Mouse (Mus musculus): ENCODE measurements around the gene Cks1brt. TPM values are rescaled to one million over a fixed set of nuclear protein-coding genes. Genes with fewer than 3 reads are reported as not detected.
"Not testable (repeated sequence)": the region's sequence is repeated elsewhere in the genome, so short reads cannot be mapped to it uniquely, and the experiment has no call there.

Gene Cks1brt
- polyA plus RNA-seq (2015; fragmentation: Nextera tagmentation; extraction: Ambion mirVana): not detected in 2 replicates

- no peak for ATAC-seq
- H3K36me3 ChIP-seq (replicated peaks; ENCODE audit: insufficient read depth, low read length): no peaks in the 10 kb centered on the region
- no peak for TF ChIP-seq EP300 (IDR thresholded peaks at IDR 0.05; ENCODE audit: low read depth)
- TF ChIP-seq CTCF (IDR thresholded peaks at IDR 0.05; ENCODE audit: low read depth): no peak
- H3K9me3 ChIP-seq (ENCODE audit: low read length): peaks cover 22% of the 10 kb centered on the region
- no peak within 1 kb of the TSS for H3K4me2 ChIP-seq (ENCODE audit: low read depth, low read length)
- no peak for DNase-seq
- no peaks in the 10 kb centered on the region for H3K4me1 ChIP-seq (ENCODE audit: insufficient read depth)
- no peak within 1 kb of the TSS for H3K4me3 ChIP-seq (ENCODE audit: low read depth, low read length)
- H3K9ac ChIP-seq (replicated peaks): no peak within 1 kb of the TSS
- H3K27me3 ChIP-seq (ENCODE audit: insufficient read depth, low read length): no peaks in the 10 kb centered on the region
- 73% methylated on average over 3 of the region's 3 CpGs for WGBS (ENCODE audit: insufficient replicate concordance)
- H3K27ac ChIP-seq (ENCODE audit: low read depth): no peak within 1 kb of the TSS
Observed at GRCm38 (mm10) chr8:85151624-85152023, at the start of gene Cks1brt. Cks1brt (plus strand) TSS chr8:85151924.

- DNase-seq: no peak
- H3K36me3 ChIP-seq (replicated peaks; ENCODE audit: insufficient read depth, low read length): peaks cover 39% of the 10 kb centered on the region
- no peak overlapping the region for H3K4me3 ChIP-seq (ENCODE audit: low read depth, low read length)
- TF ChIP-seq EP300 (IDR thresholded peaks at IDR 0.05; ENCODE audit: low read depth) (no peak), CTCF (IDR thresholded peaks at IDR 0.05; ENCODE audit: low read depth) (no peak)
- 80% methylated on average over 10 of the region's 10 CpGs for WGBS (ENCODE audit: insufficient replicate concordance)
- no peaks in the 10 kb centered on the region for H3K27me3 ChIP-seq (ENCODE audit: insufficient read depth, low read length)
- H3K9ac ChIP-seq (replicated peaks): no peak overlapping the region
- ATAC-seq: no peak
- H3K4me1 ChIP-seq (ENCODE audit: insufficient read depth): peaks cover 3% of the 10 kb centered on the region; the same call in 1 of the 2 replicates
- H3K4me2 ChIP-seq (ENCODE audit: low read depth, low read length): no peak overlapping the region
- H3K27ac ChIP-seq (ENCODE audit: low read depth): no peak overlapping the region
- peaks cover 8% of the 10 kb centered on the region for H3K9me3 ChIP-seq (ENCODE audit: low read length)
Observed at GRCm38 (mm10) chr8:85113241-85113640, 38.5 kb upstream of the Cks1brt start.

- Histone ChIP-seq H3K4me2 (ENCODE audit: low read depth, low read length) (peak overlapping the region; percentile 56; the same call in 1 of the 2 replicates), H3K9me3 (ENCODE audit: low read length) (peaks cover 3% of the 10 kb centered on the region), H3K27ac (ENCODE audit: low read depth) (no peak overlapping the region), H3K4me3 (ENCODE audit: low read depth, low read length) (no peak overlapping the region), H3K36me3 (replicated peaks; ENCODE audit: insufficient read depth, low read length) (peaks cover 30% of the 10 kb centered on the region), H3K27me3 (ENCODE audit: insufficient read depth, low read length) (no peaks in the 10 kb centered on the region), H3K4me1 (ENCODE audit: insufficient read depth) (peaks cover 3% of the 10 kb centered on the region; the same call in 1 of the 2 replicates), H3K9ac (replicated peaks) (no peak overlapping the region)
- WGBS (ENCODE audit: insufficient replicate concordance): 73% methylated on average over 4 of the region's 4 CpGs
- no peak for DNase-seq
- no peak for ATAC-seq
- TF ChIP-seq EP300 (IDR thresholded peaks at IDR 0.05; ENCODE audit: low read depth): no peak
Observed at GRCm38 (mm10) chr8:85115501-85115900, 36.2 kb upstream of the Cks1brt start.

- Histone ChIP-seq H3K9me3 (ENCODE audit: low read length) (no peaks in the 10 kb centered on the region; the same call in 1 of the 2 replicates), H3K27ac (ENCODE audit: low read depth) (peak overlapping the region; percentile 68), H3K9ac (replicated peaks) (no peak overlapping the region), H3K36me3 (replicated peaks; ENCODE audit: insufficient read depth, low read length) (peaks cover 15% of the 10 kb centered on the region), H3K27me3 (ENCODE audit: insufficient read depth, low read length) (no peaks in the 10 kb centered on the region), H3K4me3 (ENCODE audit: low read depth, low read length) (peak overlapping the region; percentile 11), H3K4me2 (ENCODE audit: low read depth, low read length) (peak overlapping the region; percentile 56), H3K4me1 (ENCODE audit: insufficient read depth) (peaks cover 3% of the 10 kb centered on the region; the same call in 1 of the 2 replicates)
- 57% methylated on average over 7 of the region's 7 CpGs for WGBS (ENCODE audit: insufficient replicate concordance)
- ATAC-seq (peak; percentile 62), DNase-seq (no peak)
- TF ChIP-seq CTCF (IDR thresholded peaks at IDR 0.05; ENCODE audit: low read depth) (no peak), EP300 (IDR thresholded peaks at IDR 0.05; ENCODE audit: low read depth) (peak; percentile 71)
Observed at GRCm38 (mm10) chr8:85116984-85117383, 34.7 kb upstream of the Cks1brt start.

GRCm38 (mm10) chr8:85119052-85119981, 32.4 kb upstream of the Cks1brt start:
- H3K9ac ChIP-seq (replicated peaks): peak overlapping the region; percentile 62
- ATAC-seq (peak; percentile 80), DNase-seq (peak; percentile 83)

GRCm38 (mm10) chr8:85120251-85120650, 31.5 kb upstream of the Cks1brt start:
- not testable (repeated sequence) for H3K9ac ChIP-seq (replicated peaks); H3K27me3 ChIP-seq (ENCODE audit: insufficient read depth, low read length); H3K36me3 ChIP-seq (replicated peaks; ENCODE audit: insufficient read depth, low read length); H3K4me3 ChIP-seq (ENCODE audit: low read depth, low read length); H3K9me3 ChIP-seq (ENCODE audit: low read length); H3K4me1 ChIP-seq (ENCODE audit: insufficient read depth); DNase-seq; H3K27ac ChIP-seq (ENCODE audit: low read depth); ATAC-seq; H3K4me2 ChIP-seq (ENCODE audit: low read depth, low read length)
- 80% methylated on average over 5 of the region's 5 CpGs for WGBS (ENCODE audit: insufficient replicate concordance)

More at GRCm38 (mm10) chr8:85119052-85119981, 32.4 kb upstream of the Cks1brt start:
- peaks cover 3% of the 10 kb centered on the region; the same call in 1 of the 2 replicates for H3K4me1 ChIP-seq (ENCODE audit: insufficient read depth)
- peak overlapping the region; percentile 72 for H3K27ac ChIP-seq (ENCODE audit: low read depth)
- peak overlapping the region; percentile 60 for H3K4me2 ChIP-seq (ENCODE audit: low read depth, low read length)
- H3K27me3 ChIP-seq (ENCODE audit: insufficient read depth, low read length): no peaks in the 10 kb centered on the region
- 11% methylated on average over 37 of the region's 37 CpGs for WGBS (ENCODE audit: insufficient replicate concordance)
- 0 out of 2 replicates have a peak, but pooled peaks cover 4% of the 10 kb centered on the region for H3K36me3 ChIP-seq (replicated peaks; ENCODE audit: insufficient read depth, low read length)
- TF ChIP-seq EP300 (IDR thresholded peaks at IDR 0.05; ENCODE audit: low read depth) (no peak), CTCF (IDR thresholded peaks at IDR 0.05; ENCODE audit: low read depth) (peak; percentile 41)
- H3K9me3 ChIP-seq (ENCODE audit: low read length): no peaks in the 10 kb centered on the region
- H3K4me3 ChIP-seq (ENCODE audit: low read depth, low read length): peak overlapping the region; percentile 49

All from liver, postnatal 0 days (tissue).